Mouse (Mus musculus): Measurements from ENCODE around the gene Tap2.

- no peak for TF ChIP-seq POLR2A (IDR thresholded peaks at IDR 0.05; ENCODE audit: borderline replicate concordance, control insufficient read depth, low read depth, low read length)
- TF ChIP-seq CTCF (IDR thresholded peaks at IDR 0.05; ENCODE audit: control insufficient read depth, insufficient read depth, low read length): no peak
Observed at GRCm38 (mm10) chr17:34257594-34258375, 54.5 kb downstream of the Tap2 start, which contains the start of gene H2-Ab1.

All from bone marrow, adult 2 months (tissue).